Mouse (Mus musculus) heart, embryonic 14.5 days (tissue): ENCODE results near the gene Sgms1. TPM values are rescaled to one million over a fixed set of nuclear protein-coding genes. Genes with fewer than 3 reads are reported as not detected.

ENCODE experiments used
- ATAC-seq: fragments of 200-750 bp; cut with Nextera tagmentation; 2 replicates; pipeline ENCODE4 v1.8.0; 2017; ENCODE audit warnings: low read depth, moderate TSS enrichment; ENCODE audit not compliant: insufficient number of reproducible peaks, insufficient read depth, low FRiP score
- H3K27ac ChIP-seq, 2 experiments: fragments of 200-500 bp in 1 of 2; fragments of 300-500 bp in 1 of 2; sonication (generic) in 1 of 2; replicated peaks in 1 of 2; 2 replicates each; pipeline ENCODE4 v1.5.1; 2012 to 2014; ENCODE audit warnings: low read depth in 2 of 2, low read length in 2 of 2, control low read depth in 1 of 2, mild to moderate bottlenecking in 1 of 2, mixed read lengths in 1 of 2; ENCODE audit not compliant: control insufficient read depth in 1 of 2, insufficient read depth in 1 of 2
- H3K27me3 ChIP-seq: fragments of 300-500 bp; sonication (generic); 2 replicates; pipeline ENCODE4 v1.6.1; 2014; ENCODE audit warnings: mild to moderate bottlenecking, low read length, control low read depth; ENCODE audit not compliant: control insufficient read depth, insufficient read depth
- H3K36me3 ChIP-seq: fragments of 300-500 bp; sonication (generic); 2 replicates; pipeline ENCODE4 v1.6.1; 2014; ENCODE audit warnings: mild to moderate bottlenecking, control low read depth, low read length, mixed read lengths; ENCODE audit not compliant: control insufficient read depth, insufficient read depth
- H3K4me1 ChIP-seq, 2 experiments: fragments of 200-500 bp in 1 of 2; fragments of 300-500 bp in 1 of 2; sonication (generic) in 1 of 2; 2 replicates each; pipeline ENCODE4 v1.6.1; 2012 to 2014; ENCODE audit warnings: low read length in 2 of 2, control low read depth in 1 of 2, mixed read lengths in 1 of 2; ENCODE audit not compliant: control insufficient read depth in 2 of 2, insufficient read depth in 2 of 2
- H3K4me2 ChIP-seq: fragments of 300-500 bp; sonication (generic); 2 replicates; pipeline ENCODE4 v1.6.1; 2014; ENCODE audit warnings: mild to moderate bottlenecking, low read length
- H3K4me3 ChIP-seq, 2 experiments: fragments of 200-500 bp in 1 of 2; fragments of 300-500 bp in 1 of 2; sonication (generic) in 1 of 2; 2 replicates each; pipeline ENCODE4 v1.5.1; 2012 to 2014; ENCODE audit warnings: low read length in 2 of 2, mild to moderate bottlenecking in 2 of 2, control low read depth in 1 of 2, low read depth in 1 of 2, moderate library complexity in 1 of 2; ENCODE audit not compliant: control insufficient read depth in 1 of 2, insufficient read depth in 1 of 2
- H3K9ac ChIP-seq: fragments of 300-500 bp; sonication (generic); 2 replicates; pipeline ENCODE4 v1.6.1; 2014; ENCODE audit warnings: mild to moderate bottlenecking, low read length
- H3K9me3 ChIP-seq: fragments of 300-500 bp; sonication (generic); 2 replicates; pipeline ENCODE4 v1.6.1; 2016; ENCODE audit warnings: low read length, control low read depth; ENCODE audit not compliant: control insufficient read depth
- WGBS: fragments of 180-500 bp; shearing (Covaris S2); extraction: QIAGEN DNeasy Blood & Tissue Kit; methylation state at CpG from one replicate; pipeline ENCODE4 v1.1.7; 2014; 5-methylcytosine and 5-hydroxymethylcytosine counted together
- polyA plus RNA-seq: library from polyadenylated mRNA; unstranded; fragments of >200 nt; fragmentation: Nextera tagmentation; extraction: Ambion mirVana; gene quantifications from 2 replicates; pipeline ENCODE4 v1.2.1, GENCODE M21; 2014

Sgms1 gene
- polyA plus RNA-seq, 1 experiment from 2014 or later, result 41.3 TPM

- no peaks in the 10 kb centered on the region for H3K9me3 ChIP-seq
- no peak overlapping the region for H3K9ac ChIP-seq
- H3K36me3 ChIP-seq, result no peaks in the 10 kb centered on the region
- no peak overlapping the region for H3K4me2 ChIP-seq
- H3K4me1 ChIP-seq, result peaks cover 9 to 26% of the 10 kb centered on the region in 2 experiments
- no peak for ATAC-seq
- no peaks in the 10 kb centered on the region for H3K27me3 ChIP-seq
- 86% methylated on average over 7 of the region's 7 CpGs for WGBS
- H3K4me3 ChIP-seq, result no peak overlapping the region
- H3K27ac ChIP-seq, result no peak overlapping the region
These were observed 217.5 kb downstream of the Sgms1 start for GRCm38 (mm10) chr19:32171981-32172380.

- H3K9ac ChIP-seq, result 0 out of 2 replicates have a peak overlapping the region, but pooled peaks have one; percentile 28
- H3K4me3 ChIP-seq, result no peak overlapping the region
- no peaks in the 10 kb centered on the region for H3K27me3 ChIP-seq
- WGBS, result 35% methylated on average over 8 of the region's 9 CpGs
- H3K4me1 ChIP-seq, result peaks cover 4 to 15% of the 10 kb centered on the region in 2 experiments; a peak in 2 of 4 replicates
- no peaks in the 10 kb centered on the region for H3K36me3 ChIP-seq
- ATAC-seq, result no peak
- no peaks in the 10 kb centered on the region for H3K9me3 ChIP-seq
- H3K4me2 ChIP-seq, result peak overlapping the region; percentile 49
- H3K27ac ChIP-seq, result peak overlapping the region; percentile 74 to 82
These were observed 219.6 kb downstream of the Sgms1 start for GRCm38 (mm10) chr19:32169634-32170540.

- H3K27ac ChIP-seq, result no peak overlapping the region
- H3K9me3 ChIP-seq, result no peaks in the 10 kb centered on the region
- H3K9ac ChIP-seq, result no peak overlapping the region
- H3K27me3 ChIP-seq, result no peaks in the 10 kb centered on the region
- WGBS, result 92% methylated on average over 9 of the region's 9 CpGs
- no peak for ATAC-seq
- H3K4me3 ChIP-seq, result no peak overlapping the region
- H3K4me1 ChIP-seq, result peaks cover 2 to 9% of the 10 kb centered on the region in 2 experiments; a peak in 2 of 4 replicates
- no peak overlapping the region for H3K4me2 ChIP-seq
- H3K36me3 ChIP-seq, result no peaks in the 10 kb centered on the region
These were observed 221.5 kb downstream of the Sgms1 start for GRCm38 (mm10) chr19:32168031-32168430.

- H3K4me2 ChIP-seq, result no peak overlapping the region
- no peak overlapping the region for H3K4me3 ChIP-seq
- H3K4me1 ChIP-seq, result peaks cover 2 to 9% of the 10 kb centered on the region in 2 experiments; a peak in 2 of 4 replicates
- no peaks in the 10 kb centered on the region for H3K9me3 ChIP-seq
- H3K36me3 ChIP-seq, result no peaks in the 10 kb centered on the region
- no peak for ATAC-seq
- no peak overlapping the region for H3K9ac ChIP-seq
- no peak overlapping the region for H3K27ac ChIP-seq
- 87% methylated on average over 13 of the region's 13 CpGs for WGBS
- no peaks in the 10 kb centered on the region for H3K27me3 ChIP-seq
These were observed 222.5 kb downstream of the Sgms1 start for GRCm38 (mm10) chr19:32166823-32167605.

GRCm38 (mm10) chr19:32165711-32166110 lies 223.8 kb downstream of the Sgms1 start:
- 91% methylated on average over 6 of the region's 6 CpGs for WGBS
- ATAC-seq, result no peak
- Histone ChIP-seq H3K9me3 (no peaks in the 10 kb centered on the region), H3K4me1 (peaks cover 2 to 9% of the 10 kb centered on the region in 2 experiments; a peak in 2 of 4 replicates), H3K4me2 (no peak overlapping the region), H3K4me3 (no peak overlapping the region), H3K9ac (no peak overlapping the region), H3K27ac (no peak overlapping the region), H3K27me3 (no peaks in the 10 kb centered on the region), H3K36me3 (no peaks in the 10 kb centered on the region)

GRCm38 (mm10) chr19:32164128-32164527 lies 225.4 kb downstream of the Sgms1 start:
- Histone ChIP-seq H3K27me3 (no peaks in the 10 kb centered on the region), H3K4me3 (no peak overlapping the region), H3K4me2 (no peak overlapping the region), H3K4me1 (no peaks in the 10 kb centered on the region), H3K9me3 (no peaks in the 10 kb centered on the region), H3K27ac (no peak overlapping the region), H3K36me3 (peaks cover 12% of the 10 kb centered on the region), H3K9ac (no peak overlapping the region)
- no peak for ATAC-seq
- WGBS, result 93% methylated on average over 4 of the region's 4 CpGs

- no peak overlapping the region for H3K4me2 ChIP-seq
- H3K4me1 ChIP-seq, result peaks cover 4 to 5% of the 10 kb centered on the region in 2 experiments; a peak in 3 of 4 replicates
- WGBS, result 90% methylated on average over 7 of the region's 7 CpGs
- no peak overlapping the region for H3K9ac ChIP-seq
- no peaks in the 10 kb centered on the region for H3K27me3 ChIP-seq
- no peak overlapping the region for H3K27ac ChIP-seq
- no peak for ATAC-seq
- no peaks in the 10 kb centered on the region for H3K9me3 ChIP-seq
- H3K4me3 ChIP-seq, result no peak overlapping the region
- H3K36me3 ChIP-seq, result peaks cover 20% of the 10 kb centered on the region
These were observed 229.6 kb downstream of the Sgms1 start for GRCm38 (mm10) chr19:32159944-32160343.
